Mouse (Mus musculus): Measurements from ENCODE around the gene Rasgef1b.

Rasgef1b gene

DNA sequence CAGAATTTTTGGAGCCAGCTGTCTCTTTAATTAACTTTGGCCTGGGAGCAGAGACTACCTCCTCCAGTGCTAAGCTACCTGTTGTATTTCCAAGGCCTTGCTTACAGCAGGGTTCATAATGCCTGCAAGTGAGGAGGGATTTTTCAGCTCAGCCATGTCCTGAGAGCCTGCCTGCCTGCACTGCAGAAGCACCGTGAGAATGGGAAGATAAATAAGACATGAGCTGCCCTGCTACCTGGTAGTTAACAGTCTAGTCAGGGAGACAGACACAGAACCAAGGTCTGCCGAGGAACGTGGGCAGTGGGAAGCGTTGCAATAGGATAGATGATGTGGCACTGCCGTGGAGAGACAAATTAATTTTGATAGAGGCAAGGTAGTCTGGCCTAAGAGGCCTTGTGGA lies 277.4 kb downstream of the Rasgef1b start:
- no peak for DNase-seq (ENCODE audit: low read depth, low spot score)

DNA sequence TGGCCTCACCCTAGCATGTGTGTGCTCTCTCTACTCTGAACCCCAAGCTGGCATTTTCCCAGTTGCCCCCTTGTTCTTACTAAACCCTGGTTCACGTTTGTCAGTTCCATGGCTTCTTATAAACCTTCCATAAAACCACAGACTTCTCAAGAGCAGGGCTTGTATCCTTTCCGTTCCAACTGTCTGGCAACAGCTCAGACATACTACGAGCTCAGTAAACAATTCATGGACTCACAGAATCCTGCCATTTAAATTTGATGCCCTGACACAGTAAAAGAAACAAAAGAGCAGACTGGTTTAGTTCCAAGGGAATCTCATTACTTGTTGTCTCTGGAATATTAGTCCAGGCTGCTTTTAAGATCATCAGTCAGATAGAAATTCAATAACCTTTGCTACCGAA lies 277.9 kb downstream of the Rasgef1b start:
- no peak for DNase-seq (ENCODE audit: low read depth, low spot score)

DNA sequence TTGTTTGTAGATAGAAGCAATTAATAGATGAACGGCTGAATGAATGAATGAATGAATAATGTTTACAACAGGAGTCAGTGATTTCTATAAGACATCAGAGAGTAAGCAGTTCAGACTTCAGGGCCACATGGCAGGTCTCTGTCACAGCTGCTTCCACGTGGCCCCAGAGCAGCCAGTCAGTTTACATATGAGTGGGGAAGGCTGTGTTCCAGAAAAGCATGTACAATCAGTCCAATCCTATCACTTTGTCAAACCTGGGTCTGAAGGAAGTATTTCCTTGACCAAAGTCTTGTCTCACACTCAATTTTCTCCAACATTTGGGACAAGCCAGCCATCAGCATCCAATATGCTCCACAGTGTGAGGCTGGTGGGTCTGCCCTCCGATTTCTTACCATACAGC lies 278.4 kb downstream of the Rasgef1b start:
- no peak for DNase-seq (ENCODE audit: low read depth, low spot score)

DNA sequence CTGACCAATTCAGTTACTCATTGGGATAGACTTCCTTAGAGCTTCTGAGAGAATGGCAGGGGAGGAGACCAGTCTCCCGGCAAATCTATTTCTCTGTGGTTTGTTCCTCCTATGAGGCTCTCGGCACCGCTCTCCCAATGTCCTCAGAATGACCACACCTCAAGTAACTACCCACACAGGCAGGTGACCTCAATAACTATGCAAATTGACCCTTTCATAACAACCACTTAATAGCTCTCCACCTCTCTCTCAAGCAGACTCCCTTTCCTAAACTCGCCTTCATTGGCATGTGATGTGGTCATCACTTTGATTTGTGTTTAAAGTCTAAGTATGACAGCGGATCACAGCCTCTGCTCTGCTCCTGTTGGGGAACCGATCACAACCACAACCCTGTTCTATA lies 281.4 kb downstream of the Rasgef1b start:
- no peak for DNase-seq (ENCODE audit: low read depth, low spot score)

DNA sequence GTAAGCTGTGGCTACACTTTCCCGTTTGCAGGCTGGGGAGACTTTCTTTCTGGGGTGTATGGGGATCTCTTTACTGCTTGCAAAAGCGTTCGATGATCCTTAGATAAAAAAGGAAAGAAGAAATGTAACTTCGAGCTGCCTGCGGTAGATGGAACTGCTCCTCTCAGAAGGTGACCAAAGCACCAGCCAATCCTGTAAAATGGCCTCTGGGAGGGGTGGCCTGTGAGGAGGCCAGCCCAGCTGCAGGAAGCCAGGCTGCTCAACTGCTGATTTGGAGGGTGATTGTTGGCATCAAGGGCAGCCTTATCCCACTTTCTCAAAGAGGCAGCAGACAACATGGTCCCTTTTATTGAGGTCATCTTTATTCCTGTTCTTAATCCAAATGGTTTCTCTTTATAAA lies 283.6 kb downstream of the Rasgef1b start:
- no peak for DNase-seq (ENCODE audit: low read depth, low spot score)

DNA sequence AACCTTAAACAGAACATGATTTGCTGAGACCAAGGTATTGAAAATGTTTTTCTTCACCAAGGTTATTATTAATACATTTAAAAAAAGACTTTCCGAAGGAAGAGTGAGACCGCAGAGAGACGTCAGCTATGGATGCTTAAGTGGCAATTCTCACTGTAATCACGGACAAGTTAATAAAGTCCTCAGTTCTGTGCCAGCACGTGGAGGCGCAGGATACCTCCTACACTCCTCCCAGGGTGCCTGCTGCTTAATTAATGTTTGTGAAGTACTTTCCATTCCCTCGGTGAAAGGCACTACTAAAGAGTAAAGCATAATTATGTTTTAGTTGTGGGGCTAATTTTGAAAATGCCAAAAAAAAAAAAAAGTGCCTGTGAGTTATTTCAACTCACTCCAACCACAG lies 284.1 kb downstream of the Rasgef1b start:
- no peak for DNase-seq (ENCODE audit: low read depth, low spot score)

DNA sequence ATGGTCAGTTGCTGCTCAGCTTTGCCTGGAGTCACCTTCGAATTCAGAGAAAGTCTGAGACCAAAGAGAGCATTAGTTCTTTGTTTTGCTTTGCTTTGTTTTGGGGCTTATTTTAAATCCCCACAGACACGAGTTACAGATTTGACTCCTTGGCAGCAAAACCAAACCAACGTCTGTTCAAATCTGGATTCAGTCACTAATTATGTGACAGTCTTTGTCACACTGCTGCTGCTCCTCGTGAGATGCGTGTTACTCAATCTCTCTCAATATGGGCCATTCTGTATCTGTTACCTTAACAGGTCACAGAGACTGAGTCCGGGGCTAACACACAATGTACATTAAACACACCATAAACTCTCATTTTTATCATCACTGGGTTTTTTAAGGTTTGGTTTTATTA lies 288.8 kb downstream of the Rasgef1b start:
- no peak for DNase-seq (ENCODE audit: low read depth, low spot score)

DNA sequence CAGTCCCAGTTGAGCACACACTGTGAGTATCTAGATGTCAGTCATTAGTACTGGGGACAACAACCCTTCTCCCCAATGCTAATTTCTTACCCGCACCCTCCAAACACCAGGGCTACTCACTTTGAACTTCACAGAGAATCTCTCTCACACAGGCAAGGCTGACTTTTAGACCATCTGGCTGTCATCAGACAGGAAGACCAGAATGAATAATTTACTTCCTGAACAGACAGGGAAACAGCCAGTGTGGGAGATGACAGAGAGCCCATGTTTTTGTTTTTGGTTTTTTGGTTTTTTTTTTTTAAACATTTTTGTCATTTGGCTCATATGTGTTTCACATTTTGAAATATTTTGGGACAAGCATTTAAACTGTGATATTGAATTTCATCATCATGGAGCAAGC lies 290.3 kb downstream of the Rasgef1b start:
- DNase-seq (ENCODE audit: low read depth, low spot score) = no peak

DNA sequence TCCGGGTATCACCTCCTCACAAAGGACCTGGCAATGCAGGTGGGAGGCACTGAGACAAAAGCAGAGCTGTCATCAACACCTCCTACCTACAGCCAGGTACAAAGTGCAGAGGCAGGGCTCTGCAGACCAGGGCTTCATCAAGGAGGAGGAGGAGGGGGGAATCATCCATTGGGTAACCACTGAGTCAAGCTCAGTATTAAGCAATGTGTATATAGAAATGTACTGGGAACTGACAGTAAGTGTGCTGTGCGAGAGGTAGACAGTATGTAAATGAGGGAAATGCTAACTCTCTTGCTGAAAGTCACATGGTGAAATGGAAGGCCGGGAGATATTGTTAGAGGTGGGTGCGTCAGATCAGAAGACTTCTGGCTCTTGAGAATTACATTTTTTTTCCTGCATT lies 294.6 kb downstream of the Rasgef1b start:
- no peak for DNase-seq (ENCODE audit: low read depth, low spot score)

DNA sequence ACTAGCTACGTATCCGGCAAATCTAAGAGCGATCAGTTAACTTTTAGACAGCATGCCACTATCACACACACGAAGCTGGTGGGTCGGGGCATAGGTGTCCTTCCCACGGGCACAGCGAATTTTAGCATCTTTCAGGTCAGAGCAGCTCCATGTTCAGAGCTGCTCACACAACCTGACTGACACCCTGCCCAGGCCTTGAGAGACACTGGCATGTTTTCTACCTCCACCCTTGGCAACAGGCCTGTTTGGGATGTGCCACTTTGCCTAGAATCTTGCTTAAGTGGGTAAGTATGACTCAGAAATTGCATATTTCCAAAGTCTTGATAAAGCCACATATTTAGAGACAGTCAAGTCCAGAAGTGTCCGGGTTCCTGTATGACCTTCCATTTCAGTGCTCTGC lies 296.4 kb downstream of the Rasgef1b start:
- DNase-seq (ENCODE audit: low read depth, low spot score) = no peak

DNA sequence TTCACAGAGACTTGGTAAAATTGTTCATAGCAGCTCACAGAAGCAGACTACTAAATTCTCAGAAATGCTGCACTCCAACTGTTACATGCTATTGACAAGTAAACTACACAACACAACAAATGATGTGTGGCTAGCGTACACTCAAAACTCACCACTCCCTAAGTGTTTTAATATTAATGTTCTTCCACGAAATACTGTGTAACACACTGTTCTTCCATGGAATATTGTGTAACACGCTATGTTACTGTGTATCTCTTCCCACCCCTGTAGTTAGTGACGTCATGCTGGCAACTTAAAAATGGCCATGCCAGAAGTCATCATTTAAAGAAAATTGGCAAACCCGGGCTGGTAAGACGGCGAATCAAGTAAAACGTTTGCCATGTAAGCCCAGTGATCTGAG lies 299.6 kb downstream of the Rasgef1b start:
- DNase-seq (ENCODE audit: low read depth, low spot score) = no peak

DNA sequence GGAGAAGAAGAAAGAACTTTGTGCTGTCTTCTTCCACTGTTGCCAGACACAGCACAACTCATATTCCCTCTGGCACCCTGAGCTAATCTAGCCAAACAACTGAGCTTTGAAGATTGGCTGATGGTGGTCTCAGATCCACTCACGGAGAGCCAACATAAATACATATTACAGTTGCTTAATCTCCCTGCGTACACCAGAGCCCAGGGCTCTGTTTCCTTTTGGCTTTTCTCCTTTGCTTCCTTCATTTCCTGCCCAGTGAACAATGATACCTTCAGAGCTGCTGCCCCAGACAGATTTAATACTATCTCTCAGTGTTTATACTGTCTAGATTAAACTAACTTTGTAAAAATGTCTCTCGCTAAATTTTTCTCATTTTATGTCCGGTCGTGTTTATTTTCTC lies 300.2 kb downstream of the Rasgef1b start:
- no peak for DNase-seq (ENCODE audit: low read depth, low spot score)

DNA sequence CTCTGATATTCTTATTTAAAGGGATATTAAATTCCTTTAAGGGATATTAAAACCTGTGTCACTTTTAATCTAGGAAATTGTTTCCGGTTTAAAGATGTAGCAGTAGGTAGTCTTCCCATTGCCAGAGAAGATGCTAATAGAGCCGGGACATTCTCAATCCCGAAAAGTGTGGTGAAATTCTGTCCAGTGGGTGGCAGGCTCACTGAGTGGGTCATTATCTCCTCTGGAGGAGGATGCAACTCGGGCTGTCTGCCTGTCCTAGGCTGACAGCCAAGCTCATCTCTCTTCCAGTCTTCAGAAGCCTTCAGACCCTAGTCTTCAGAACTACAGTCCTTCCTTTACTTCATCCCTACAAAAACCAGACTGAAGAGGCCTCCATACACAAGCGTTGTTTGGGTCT lies 305.6 kb downstream of the Rasgef1b start:
- DNase-seq (ENCODE audit: low read depth, low spot score) = no peak

DNA sequence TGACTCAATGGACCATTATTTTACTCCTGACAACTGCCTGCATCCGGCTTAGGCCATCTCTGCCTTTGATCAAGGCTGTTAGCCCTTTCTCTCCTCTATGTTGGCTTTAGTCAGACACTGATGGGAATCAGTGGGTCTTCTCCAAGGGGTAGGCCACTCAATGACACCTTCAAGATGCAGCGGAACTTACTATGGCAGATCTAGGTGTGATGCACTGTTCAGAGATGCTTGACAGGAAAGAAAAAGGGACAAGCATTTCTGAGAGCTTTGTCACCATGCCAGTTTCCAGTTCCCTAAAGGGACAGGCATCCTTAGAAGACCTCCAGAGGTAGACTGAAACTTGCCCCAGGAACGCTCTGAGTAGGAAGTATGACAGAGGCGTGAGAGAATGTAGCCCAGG lies 306.0 kb downstream of the Rasgef1b start:
- DNase-seq (ENCODE audit: low read depth, low spot score) = no peak

DNA sequence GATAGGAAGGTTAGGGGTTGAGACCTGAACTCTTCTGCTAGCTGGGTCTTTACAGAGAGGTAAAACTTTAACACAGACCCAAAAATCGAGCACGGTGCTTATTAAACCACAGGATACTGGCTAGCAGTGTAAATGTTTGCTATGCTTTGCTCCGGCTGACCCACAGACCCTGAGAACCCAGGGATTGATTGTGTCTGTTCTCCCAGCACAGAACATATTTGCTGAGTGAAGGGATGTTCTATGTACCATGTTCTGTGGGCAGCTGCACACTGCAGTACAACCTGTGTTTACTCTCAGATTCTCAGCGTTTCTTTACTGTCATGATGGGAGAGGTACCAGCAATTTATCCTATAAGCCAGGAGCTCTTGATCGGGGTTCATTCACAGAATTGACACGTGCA lies 306.8 kb downstream of the Rasgef1b start:
- DNase-seq (ENCODE audit: low read depth, low spot score) = no peak

DNA sequence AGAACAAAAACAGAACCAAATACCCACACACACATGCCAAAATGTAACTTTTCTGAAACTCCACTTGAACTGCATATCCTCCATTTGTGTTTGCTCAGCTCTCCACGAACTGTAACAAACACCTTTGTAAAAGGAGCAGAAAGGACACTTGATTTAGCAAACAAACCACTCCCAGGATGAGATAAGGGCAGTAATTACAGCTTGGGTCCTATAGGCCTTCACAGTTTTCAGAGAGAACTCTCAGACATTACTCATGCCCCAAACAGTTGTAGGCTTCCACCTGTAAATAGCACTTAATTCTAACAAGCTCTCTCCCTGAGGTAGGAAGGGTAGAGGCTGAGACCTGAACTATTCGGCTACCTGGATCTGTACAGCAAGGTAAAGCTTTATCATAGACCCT lies 309.0 kb downstream of the Rasgef1b start:
- no peak for DNase-seq (ENCODE audit: low read depth, low spot score)

DNA sequence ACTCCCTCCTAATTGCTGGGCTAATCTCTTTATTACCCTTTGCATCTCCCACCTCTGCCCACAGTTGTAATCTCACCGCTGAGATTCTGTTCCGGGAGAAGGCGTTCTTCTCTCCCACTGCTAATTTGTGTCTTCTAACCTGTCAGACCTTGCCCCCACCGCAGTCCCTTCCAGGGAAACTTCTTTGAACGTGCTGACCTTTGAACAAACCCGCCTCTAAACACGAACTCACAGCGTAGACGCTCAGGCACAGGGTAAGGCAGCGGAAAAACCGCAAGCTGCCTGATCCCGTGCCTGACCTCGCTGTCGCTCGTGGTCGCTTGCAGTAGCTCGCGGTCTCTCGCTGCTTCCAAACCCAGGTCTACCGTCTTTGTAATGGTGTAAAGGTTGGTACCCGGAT lies 312.0 kb downstream of the Rasgef1b start:
- no peak for DNase-seq (ENCODE audit: low read depth, low spot score)

DNA sequence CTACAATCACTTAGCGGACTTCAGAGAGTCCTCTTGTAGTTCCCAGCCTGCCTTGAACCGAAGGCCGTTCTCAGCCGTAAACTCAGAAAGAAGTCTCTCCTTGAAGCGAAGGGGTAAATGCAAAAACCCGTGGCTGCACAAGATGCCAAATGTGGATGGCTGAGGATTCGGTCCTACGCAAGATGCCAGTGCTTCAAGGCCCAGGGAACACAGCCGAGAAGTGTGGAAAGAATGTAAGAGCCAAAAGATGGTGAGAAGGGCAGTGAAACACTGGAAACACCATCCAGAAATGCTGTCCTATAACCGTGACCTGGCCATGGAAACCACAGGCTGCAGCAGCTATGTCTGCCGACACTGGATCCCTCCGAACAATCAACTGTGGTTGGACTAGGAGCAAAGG lies 313.2 kb downstream of the Rasgef1b start:
- no peak for DNase-seq (ENCODE audit: low read depth, low spot score)

DNA sequence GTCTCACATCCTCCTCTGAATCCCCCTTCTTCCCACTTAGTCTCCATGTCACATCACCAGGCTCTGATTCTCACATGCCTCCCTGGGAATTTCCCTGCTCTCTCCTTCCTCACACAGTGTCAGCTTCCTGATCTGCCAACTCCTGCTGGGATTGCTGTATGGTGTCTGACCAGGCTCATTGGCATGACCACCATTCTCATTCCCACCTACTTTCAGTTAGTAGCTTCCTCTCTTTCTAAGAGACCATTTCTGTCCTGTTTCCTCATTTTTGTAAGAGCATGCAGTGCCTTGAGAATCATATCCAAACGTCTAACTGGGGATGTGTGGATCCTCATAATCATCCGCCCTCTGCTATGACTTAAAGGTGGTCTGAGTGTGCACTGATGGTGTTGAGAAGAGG lies 313.8 kb downstream of the Rasgef1b start:
- DNase-seq (ENCODE audit: low read depth, low spot score) = no peak

DNA sequence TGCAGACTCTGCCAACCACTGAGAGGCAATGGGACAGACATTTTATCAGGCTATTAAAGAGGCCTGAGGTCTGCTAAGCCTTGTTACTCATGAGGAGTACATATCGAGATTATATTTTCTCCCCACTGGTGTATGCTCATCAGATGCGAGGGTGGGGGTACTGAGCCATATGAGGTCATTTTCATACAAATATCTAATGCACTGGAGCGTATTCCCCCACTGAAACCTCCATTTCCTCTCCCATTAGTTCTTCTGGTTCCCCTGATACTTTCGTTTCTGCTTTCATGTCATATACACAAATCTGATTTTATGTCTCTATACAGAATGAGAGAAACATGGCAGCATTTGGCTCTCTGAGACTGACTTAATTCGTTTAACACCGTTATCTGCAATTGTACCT lies 314.6 kb downstream of the Rasgef1b start:
- no peak for DNase-seq (ENCODE audit: low read depth, low spot score)

DNA sequence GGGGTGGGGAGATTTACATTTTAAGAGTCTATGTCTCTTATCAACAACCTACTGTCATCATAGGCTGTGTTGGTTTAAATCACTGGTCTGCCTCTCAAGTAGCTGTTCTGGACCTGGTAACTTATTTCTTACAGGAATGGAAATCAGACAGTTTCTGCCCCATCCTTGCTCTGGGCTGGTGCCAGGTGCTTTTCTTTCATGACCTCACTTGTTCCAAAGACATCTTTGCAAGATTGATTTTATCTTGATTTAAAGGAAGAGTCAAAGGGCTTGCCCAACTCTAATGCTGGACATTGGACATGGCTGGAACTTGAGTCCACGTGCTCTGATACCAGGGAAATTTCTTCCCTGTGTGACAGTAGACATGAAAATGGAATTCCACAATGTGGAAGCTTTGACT lies 315.0 kb downstream of the Rasgef1b start:
- DNase-seq (ENCODE audit: low read depth, low spot score) = no peak

DNA sequence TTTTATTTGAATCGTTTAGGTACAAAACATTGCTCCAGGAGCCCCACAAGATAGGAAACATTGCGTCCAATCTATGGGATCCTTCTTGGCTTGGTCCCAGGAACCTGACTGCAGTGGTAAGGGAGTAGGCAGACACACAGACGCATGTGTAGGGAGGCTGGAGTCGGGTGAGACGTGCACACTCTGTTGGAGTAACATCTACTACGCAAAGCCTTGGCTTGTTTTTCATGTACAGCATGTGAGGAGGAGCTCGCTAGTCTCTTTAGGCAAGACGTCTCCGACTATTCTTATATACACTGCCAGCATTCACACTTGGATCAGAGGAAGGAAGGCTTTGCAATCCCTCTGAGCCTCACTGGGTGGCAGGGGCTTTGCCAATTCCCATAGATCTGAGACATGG lies 315.5 kb downstream of the Rasgef1b start:
- no peak for DNase-seq (ENCODE audit: low read depth, low spot score)

DNA sequence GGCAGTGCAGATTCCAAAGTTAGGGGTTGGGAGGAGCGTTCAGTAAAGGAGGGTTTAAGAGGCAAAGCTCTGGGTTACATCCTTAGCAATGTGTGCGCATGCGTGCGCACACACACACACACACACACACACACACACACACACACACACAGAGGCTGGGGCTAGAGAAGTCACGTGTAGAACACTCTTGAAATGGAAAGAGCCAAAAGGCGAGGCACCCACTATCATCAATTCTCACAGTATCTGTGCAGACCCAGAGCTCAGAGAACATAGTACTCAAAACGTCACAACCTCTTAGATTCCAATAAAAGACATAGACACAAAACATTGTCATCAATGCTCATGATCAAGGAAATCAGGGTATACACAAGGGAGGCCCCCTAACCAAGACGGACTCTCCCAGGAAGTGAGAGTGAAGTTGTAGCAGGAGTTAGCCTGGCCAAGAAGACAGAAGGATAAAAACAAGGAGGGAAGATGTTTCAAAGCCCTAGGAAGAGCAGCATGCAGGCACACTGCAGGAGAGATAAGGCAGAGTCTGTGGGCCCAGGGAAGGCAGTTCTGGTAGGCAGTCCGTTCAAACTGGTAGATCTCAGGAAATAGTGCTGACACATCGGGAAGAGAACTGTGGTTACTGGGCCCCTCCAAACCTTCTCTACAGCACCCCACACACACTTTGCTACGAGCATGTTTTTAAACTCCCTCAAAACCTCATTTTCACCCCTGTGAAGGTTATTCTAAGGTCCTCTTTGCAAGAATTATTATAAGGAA lies 324.3 kb downstream of the Rasgef1b start:
- no peak for DNase-seq (ENCODE audit: low read depth, low spot score)

DNA sequence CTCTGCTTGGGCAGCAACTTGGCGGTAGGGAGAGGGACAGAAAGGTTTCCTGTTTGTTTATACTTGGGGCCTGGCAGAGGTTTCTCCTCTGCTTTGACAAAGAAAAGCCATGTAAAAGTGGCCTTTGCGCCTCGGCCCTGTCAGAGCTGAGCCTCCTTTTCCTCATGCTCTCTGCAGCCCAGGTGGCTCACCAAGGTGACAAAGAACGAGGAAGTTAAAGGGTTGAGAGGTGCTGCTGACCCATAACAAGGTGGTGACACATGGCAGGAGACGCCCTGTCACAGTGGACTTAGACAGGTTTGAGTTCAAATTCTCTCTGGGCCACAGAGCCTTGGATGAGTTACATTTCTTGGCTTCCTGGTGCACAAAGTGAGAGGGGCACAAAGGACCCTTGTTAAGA lies 325.5 kb downstream of the Rasgef1b start:
- DNase-seq (ENCODE audit: low read depth, low spot score) = no peak
